Mouse (Mus musculus) liver, postnatal 0 days (tissue): Measurements from ENCODE around the gene 2010003K11Rik. TPM values are rescaled to one million over a fixed set of nuclear protein-coding genes. Genes with fewer than 3 reads are reported as not detected.

Source experiments
- ATAC-seq: fragments of 200-750 bp; cut with Nextera tagmentation; 2 replicates; pipeline ENCODE4 v1.8.0; 2017; ENCODE audit warnings: mild to moderate bottlenecking, moderate library complexity
- DNase-seq: peaks from one replicate; pipeline ENCODE4 v3.0.0-alpha.2; 2016
- H3K27ac ChIP-seq: fragments of 300-500 bp; sonication (generic); 2 replicates; pipeline ENCODE4 v1.5.1; 2014; ENCODE audit warnings: antibody characterized with exemption, moderate library complexity, mild to moderate bottlenecking, low read depth
- H3K27me3 ChIP-seq: fragments of 300-500 bp; sonication (generic); 2 replicates; pipeline ENCODE4 v1.6.1; 2014; ENCODE audit warnings: low read length, control low read depth, mixed read lengths; ENCODE audit not compliant: insufficient read depth
- H3K36me3 ChIP-seq: fragments of 300-500 bp; sonication (generic); replicated peaks from 2 replicates; pipeline ENCODE4 v1.6.1; 2014; ENCODE audit warnings: mild to moderate bottlenecking, control low read depth, low read length, moderate library complexity, mixed read lengths; ENCODE audit not compliant: insufficient read depth
- H3K4me1 ChIP-seq: fragments of 300-500 bp; sonication (generic); 2 replicates; pipeline ENCODE4 v1.6.1; 2014; ENCODE audit warnings: antibody characterized with exemption, mild to moderate bottlenecking, control low read depth; ENCODE audit not compliant: insufficient read depth
- H3K4me2 ChIP-seq: fragments of 300-500 bp; sonication (generic); 2 replicates; pipeline ENCODE4 v1.6.1; 2014; ENCODE audit warnings: low read depth, mild to moderate bottlenecking, low read length, moderate library complexity, mixed read lengths
- H3K4me3 ChIP-seq: fragments of 300-500 bp; sonication (generic); 2 replicates; pipeline ENCODE4 v1.5.1; 2014; ENCODE audit warnings: low read depth, low read length
- H3K9ac ChIP-seq: fragments of 300-500 bp; sonication (generic); replicated peaks from 2 replicates; pipeline ENCODE4 v1.6.1; 2014; ENCODE audit warnings: mild to moderate bottlenecking, moderate library complexity
- H3K9me3 ChIP-seq: fragments of 300-500 bp; sonication (generic); 2 replicates; pipeline ENCODE4 v1.6.1; 2016; ENCODE audit warnings: mild to moderate bottlenecking, control low read depth, low read length, mixed read lengths
- CTCF ChIP-seq: sonication (generic); IDR thresholded peaks from 2 replicates; pipeline ENCODE4 v1.5.1; 2016; ENCODE audit warnings: antibody characterized with exemption, low read depth
- EP300 ChIP-seq: IDR thresholded peaks from 2 replicates; pipeline ENCODE4 v1.6.1; 2016; ENCODE audit warnings: antibody characterized with exemption, low read depth, mild to moderate bottlenecking
- WGBS: fragments of 180-500 bp; shearing (Covaris S2); extraction: QIAGEN DNeasy Blood & Tissue Kit; methylation state at CpG from one replicate; pipeline ENCODE4 v1.1.7; 2014; ENCODE audit not compliant: insufficient replicate concordance; 5-methylcytosine and 5-hydroxymethylcytosine counted together
- polyA plus RNA-seq: library from polyadenylated mRNA; unstranded; fragments of >200 nt; fragmentation: Nextera tagmentation; extraction: Ambion mirVana; gene quantifications from 2 replicates; pipeline ENCODE4 v1.2.1, GENCODE M21; 2015

2010003K11Rik gene
- polyA plus RNA-seq, 1 experiment from 2014 or later: 5.8 TPM

DNA sequence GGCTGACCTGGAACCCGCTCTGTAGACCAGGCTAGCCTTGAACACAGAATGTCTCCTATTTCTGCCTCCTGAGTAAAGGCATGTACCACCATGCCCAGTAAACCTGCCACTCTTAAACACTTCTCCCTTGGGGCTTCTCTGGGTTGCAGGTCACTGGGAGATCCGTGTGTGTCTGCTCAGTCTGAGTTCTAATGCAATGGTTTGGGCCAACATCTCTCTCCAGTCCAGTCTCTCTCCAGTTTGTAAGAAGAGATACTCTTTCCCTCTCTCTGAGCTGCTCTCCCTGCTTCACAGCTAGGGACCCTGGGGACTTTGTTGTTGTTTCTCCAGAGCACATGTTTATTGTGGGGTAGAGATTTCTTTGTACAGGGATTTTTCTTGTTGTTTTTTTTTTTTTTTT lies 17.9 kb upstream of the 2010003K11Rik start:
- Histone ChIP-seq H3K27me3 (no peaks in the 10 kb centered on the region), H3K4me2 (no peak overlapping the region), H3K4me1 (peaks cover 3% of the 10 kb centered on the region), H3K36me3 (0 out of 2 replicates have a peak, but pooled peaks cover 3% of the 10 kb centered on the region), H3K4me3 (no peak overlapping the region), H3K9me3 (no peaks in the 10 kb centered on the region), H3K9ac (no peak overlapping the region), H3K27ac (no peak overlapping the region)
- no peak for DNase-seq
- TF ChIP-seq CTCF (no peak), EP300 (no peak)
- WGBS: 62% methylated on average over 2 of the region's 2 CpGs
- no peak for ATAC-seq

DNA sequence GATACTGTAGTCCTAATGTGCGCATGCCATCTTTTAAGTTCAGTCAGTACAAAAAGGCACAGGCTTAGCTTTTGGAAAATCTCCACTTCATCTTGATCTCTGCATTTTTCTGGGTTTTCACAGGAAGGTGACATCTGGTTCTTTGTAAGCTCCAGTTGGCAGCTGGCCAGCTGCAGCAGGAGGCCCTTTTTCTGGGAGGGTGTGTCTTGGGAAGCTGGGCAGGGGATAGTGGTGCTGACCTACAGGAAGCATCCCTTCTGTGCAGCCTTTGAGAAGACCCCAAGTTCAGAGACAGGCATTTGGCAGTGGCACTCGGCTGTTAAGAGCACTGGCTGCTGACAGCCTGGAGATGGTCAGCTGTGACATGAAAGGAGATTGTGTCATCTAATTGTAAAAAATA lies 17.4 kb upstream of the 2010003K11Rik start:
- no peak for ATAC-seq
- H3K4me1 ChIP-seq: peaks cover 9% of the 10 kb centered on the region
- no peak overlapping the region for H3K4me2 ChIP-seq
- no peaks in the 10 kb centered on the region; the same call in 1 of the 2 replicates for H3K27me3 ChIP-seq
- no peak for DNase-seq
- H3K4me3 ChIP-seq: no peak overlapping the region
- H3K36me3 ChIP-seq: 0 out of 2 replicates have a peak, but pooled peaks cover 3% of the 10 kb centered on the region
- H3K27ac ChIP-seq: no peak overlapping the region
- 69% methylated on average over 2 of the region's 2 CpGs for WGBS
- H3K9ac ChIP-seq: no peak overlapping the region
- TF ChIP-seq EP300 (no peak), CTCF (no peak)
- no peaks in the 10 kb centered on the region for H3K9me3 ChIP-seq

DNA sequence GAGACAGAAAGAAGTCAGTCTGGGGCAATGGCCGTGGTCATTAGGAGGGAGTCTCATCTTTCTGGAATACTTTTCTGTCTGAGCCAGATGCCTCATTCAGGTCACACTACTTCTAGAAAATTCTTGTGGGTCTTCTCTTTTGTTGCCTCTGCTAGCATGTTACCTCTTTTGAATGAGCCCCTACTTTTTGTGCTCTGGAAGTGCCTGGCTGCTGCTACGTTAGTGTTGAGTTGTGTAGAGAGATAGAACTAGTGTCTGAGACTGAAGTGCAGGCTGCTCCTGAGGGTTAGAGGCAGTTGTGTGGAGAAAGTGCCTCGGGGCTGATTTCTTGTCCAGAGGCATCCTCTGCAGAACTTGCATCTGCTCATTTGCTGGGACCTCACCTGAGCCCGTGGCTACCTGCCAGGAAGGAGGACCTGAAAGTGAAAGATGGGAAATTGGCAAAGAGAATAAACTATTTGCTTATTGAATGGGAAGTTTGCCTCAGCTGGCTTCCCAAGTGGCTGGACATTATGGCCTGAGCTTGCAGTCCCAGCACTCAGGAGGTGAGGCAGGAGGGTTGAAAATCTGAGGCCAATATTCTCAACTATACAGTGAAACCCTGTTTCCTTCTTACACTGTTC lies 15.0 kb upstream of the 2010003K11Rik start:
- no peak for ATAC-seq

DNA sequence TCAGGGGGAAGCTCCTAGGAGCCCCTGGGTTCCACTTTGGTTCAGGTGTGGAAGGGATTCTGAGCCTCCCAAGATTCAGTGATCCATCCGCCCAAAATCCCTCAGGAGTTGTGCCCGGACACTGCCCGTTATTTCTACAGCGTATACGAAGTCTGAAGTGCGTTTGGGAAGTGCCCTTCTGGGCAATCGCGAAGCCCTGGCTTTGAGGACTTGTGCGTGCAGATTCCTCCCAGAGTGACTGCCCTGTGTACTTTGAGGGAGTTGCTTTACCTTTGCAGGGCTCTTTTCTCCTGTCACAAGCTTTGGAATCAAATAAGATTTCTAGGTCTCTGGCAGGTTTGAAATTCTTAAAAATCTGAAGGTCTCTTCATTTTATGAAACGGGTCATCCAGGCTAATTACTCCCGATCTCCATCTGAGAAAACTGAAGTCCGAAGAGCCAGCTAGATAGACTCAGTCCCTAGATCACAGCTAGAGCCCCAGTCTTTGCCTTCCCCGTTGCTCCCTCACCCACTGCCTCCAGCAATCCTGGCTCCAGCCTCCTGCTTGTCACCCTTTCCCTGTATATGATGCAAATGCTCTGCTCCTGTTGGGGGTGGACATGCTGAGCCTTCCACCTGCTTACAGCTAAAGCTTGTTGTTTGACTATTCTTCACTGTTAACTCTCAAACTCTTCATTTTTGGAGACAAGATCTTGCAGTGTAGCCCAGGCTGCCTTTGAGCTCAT lies 12.9 kb upstream of the 2010003K11Rik start:
- DNase-seq (peak; percentile 36), ATAC-seq (no peak)
- H3K36me3 ChIP-seq: no peaks in the 10 kb centered on the region
- H3K27ac ChIP-seq: peak overlapping the region; percentile 73
- no peaks in the 10 kb centered on the region; the same call in 1 of the 2 replicates for H3K27me3 ChIP-seq
- H3K4me3 ChIP-seq: peak overlapping the region; percentile 94
- peak overlapping the region; percentile 88 for H3K4me2 ChIP-seq
- H3K9ac ChIP-seq: peak overlapping the region; percentile 74
- TF ChIP-seq EP300 (no peak), CTCF (no peak)
- WGBS: 11% methylated on average over 13 of the region's 13 CpGs
- H3K9me3 ChIP-seq: no peaks in the 10 kb centered on the region
- H3K4me1 ChIP-seq: peaks cover 19% of the 10 kb centered on the region

More for the DNA sequence above, 15.0 kb upstream of the 2010003K11Rik start:
- Histone ChIP-seq H3K9me3 (no peaks in the 10 kb centered on the region), H3K27ac (no peak overlapping the region), H3K4me1 (peaks cover 17% of the 10 kb centered on the region), H3K36me3 (0 out of 2 replicates have a peak, but pooled peaks cover 3% of the 10 kb centered on the region), H3K4me3 (no peak overlapping the region), H3K9ac (no peak overlapping the region; the same call in 1 of the 2 replicates), H3K27me3 (no peaks in the 10 kb centered on the region; the same call in 1 of the 2 replicates), H3K4me2 (peak overlapping the region; percentile 7; the same call in 1 of the 2 replicates)
- 69% methylated on average over 4 of the region's 4 CpGs for WGBS
- DNase-seq: no peak
- TF ChIP-seq CTCF (no peak), EP300 (no peak)

DNA sequence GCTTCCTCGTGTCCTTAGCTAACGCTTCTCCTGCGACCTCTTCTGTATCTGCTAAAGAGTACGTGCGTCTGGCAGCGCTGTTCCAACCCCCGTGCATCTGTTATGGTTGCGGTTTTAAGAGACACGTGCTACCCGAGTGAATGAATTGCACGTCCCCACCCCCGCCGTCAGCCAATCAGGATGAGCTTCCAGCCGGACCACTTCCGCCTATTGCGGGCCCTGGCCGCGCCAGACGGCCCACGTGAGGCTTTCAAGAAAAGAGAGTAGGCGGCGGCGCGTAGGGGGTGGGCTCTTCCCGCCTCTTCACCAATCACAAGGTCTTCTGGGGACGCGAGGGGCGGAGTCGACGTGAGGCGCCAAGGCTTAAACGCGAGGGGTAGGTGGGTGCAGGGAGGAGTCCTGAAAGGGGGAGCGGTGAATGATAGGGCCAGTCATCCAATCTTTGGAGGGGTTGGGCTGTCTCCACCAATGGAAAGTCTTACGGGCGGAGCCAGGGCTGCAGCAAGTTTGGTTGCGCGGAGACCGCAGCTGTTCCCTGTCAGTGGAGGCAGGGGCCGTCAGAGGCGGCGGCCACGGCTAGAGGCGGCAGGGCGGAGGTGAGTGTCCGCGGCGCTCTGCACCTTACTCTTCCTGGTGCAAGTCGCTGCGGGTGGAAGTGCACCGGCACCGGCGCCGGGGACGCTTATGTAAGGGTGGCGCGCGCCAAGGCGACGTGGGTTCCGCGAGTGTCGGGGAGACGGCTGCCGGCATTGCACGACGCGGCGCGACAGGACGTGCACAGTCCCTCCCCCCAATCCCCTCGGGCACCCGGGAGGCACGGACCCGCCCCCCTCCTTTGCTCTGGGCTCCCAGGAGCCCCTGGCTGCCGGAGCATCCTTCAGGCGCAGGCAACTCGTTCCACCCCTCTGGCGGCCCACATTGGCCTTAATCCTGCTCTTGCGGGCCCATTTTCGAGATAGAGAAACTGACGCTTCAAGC lies 11.9 kb upstream of the 2010003K11Rik start, which contains the start of gene Pcx:
Pcx (plus strand) TSS at position 487 of the 978 bp plus-strand sequence.
- ATAC-seq (peak; percentile 96), DNase-seq (peak; percentile 99)
- H3K27ac ChIP-seq: peak within 1 kb of the TSS; percentile 94
- H3K4me1 ChIP-seq: peaks cover 16% of the 10 kb centered on the region
- TF ChIP-seq CTCF (no peak), EP300 (peak; percentile 90)
- no peaks in the 10 kb centered on the region for H3K36me3 ChIP-seq
- H3K4me2 ChIP-seq: peak within 1 kb of the TSS; percentile 90
- H3K27me3 ChIP-seq: no peaks in the 10 kb centered on the region; the same call in 1 of the 2 replicates
- WGBS: under 1% methylated on average over 72 of the region's 82 CpGs
- no peaks in the 10 kb centered on the region for H3K9me3 ChIP-seq
- peak within 1 kb of the TSS; percentile 94 for H3K4me3 ChIP-seq
- peak within 1 kb of the TSS; percentile 74 for H3K9ac ChIP-seq
